Mouse (Mus musculus): ENCODE data around the gene Rin1.

Gene Rin1

GRCm38 (mm10) chr19:5040862-5041523 lies 9.3 kb upstream of the Rin1 start, which contains the start of gene Brms1:
Gene Brms1, plus strand, starts transcription at chr19:5041354.
- DNase-seq (ENCODE audit: low read depth in 2 of 2, low spot score in 2 of 2) = peak; percentile 67 to 83

- DNase-seq (ENCODE audit: low read depth in 2 of 2, low spot score in 2 of 2) = no peak
Observed at GRCm38 (mm10) chr19:5041588-5041987, 8.7 kb upstream of the Rin1 start.

DNA sequence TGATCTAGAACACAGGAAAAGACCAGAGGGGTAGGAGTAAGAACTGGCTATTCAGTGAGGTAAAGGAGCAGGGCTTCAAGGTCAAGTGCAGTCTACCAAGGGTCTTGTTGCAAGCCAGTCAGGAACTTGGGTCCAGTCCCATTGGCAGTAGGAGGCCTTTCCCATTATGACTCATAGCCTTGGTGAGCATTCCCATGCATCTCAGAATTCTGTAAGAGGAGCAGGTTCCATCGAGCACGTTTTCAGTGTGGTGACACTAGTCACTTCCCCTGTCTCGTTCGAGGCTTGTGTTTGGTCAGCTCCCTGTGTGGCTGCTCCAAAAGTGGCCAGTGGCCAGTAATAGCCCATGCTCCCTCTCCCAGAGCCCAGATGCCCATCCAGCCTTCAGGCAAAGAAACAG lies 4.8 kb upstream of the Rin1 start:
- no peak for DNase-seq (ENCODE audit: low read depth in 2 of 2, low spot score in 2 of 2)

- DNase-seq (ENCODE audit: low read depth in 2 of 2, low spot score in 2 of 2) = no peak
Observed at GRCm38 (mm10) chr19:5048138-5049056, 1.9 kb upstream of the Rin1 start.

GRCm38 (mm10) chr19:5049325-5049724 lies 956 bp upstream of the Rin1 start:
- no peak for DNase-seq (ENCODE audit: low read depth in 2 of 2, low spot score in 2 of 2)

DNA sequence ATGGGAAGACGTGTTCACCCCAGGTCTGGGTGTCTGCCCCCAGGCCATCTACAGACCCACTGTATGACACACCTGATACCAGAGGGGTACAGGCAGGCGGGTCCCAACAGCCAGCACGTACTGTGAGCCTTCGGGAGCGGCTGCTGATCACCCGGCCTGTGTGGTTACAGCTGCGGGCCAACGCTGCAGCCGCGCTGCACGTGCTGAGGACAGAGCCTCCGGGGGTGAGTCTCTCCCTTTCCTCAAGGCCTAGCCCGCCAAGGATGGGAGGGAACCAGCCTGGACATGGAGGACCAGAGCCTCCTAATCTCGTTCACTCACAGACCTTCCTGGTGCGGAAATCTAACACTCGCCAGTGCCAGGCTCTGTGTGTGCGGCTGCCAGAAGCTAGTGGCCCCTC lies 750 bp downstream of the Rin1 start:
- DNase-seq (ENCODE audit: low read depth in 2 of 2, low spot score in 2 of 2) = no peak

GRCm38 (mm10) chr19:5051515-5051914 lies 1.2 kb downstream of the Rin1 start:
- no peak for DNase-seq (ENCODE audit: low read depth in 2 of 2, low spot score in 2 of 2)

DNA sequence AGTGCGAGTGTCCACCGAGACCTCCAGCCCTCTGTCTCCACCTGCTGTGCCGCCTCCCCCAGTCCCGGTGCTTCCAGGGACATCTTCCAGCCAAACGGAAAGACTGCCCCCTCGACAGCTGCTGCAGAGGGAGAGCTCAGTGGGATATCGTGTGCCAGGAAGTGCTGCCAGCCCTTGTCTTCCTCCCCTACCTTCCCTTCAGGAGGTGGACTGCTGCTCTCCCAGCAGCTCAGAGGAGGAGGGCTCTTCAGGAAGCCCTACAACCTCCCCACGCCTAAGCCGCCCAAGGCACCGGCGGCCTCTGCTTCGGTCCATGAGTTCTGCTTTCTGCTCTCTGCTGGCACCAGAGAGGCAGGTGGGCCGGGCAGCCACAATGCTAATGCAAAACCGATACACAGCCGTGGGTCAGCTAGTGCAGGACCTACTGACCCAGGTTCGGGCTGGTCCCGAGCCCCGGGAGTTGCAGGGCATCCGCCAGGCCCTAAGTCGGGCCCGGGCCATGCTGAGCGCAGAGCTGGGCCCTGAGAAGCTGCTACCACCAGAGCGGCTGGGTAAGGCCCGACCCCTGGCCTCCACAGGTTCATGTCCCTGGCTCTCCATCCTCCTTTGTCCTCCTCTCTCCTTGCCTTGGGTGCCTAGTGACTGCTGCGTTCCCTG lies 2.0 kb downstream of the Rin1 start:
- no peak for DNase-seq (ENCODE audit: low read depth in 2 of 2, low spot score in 2 of 2)

DNA sequence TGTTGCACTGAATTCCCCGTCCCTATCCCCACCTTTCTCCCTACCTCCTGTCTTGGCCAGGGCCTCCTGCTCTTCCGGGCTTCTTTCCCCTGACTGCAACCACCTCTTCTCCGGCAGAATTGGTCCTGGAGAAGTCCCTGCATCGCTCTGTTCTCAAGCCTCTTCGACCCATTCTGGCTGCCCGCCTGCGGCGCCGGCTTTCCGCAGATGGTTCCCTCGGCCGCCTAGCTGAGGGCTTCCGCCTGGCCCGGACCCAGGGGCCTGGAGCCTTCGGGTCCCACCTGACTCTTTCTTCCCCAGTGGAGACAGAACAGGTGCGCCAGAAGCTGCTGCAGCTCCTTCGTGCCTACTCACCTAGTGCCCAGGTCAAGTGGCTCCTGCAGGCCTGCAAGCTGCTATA lies 2.6 kb downstream of the Rin1 start:
- DNase-seq (ENCODE audit: low read depth in 2 of 2, low spot score in 2 of 2) = no peak

- peak; percentile 44 to 56 for DNase-seq (ENCODE audit: low read depth in 2 of 2, low spot score in 2 of 2)
Observed at GRCm38 (mm10) chr19:5053909-5054308, 3.6 kb downstream of the Rin1 start.

- DNase-seq (ENCODE audit: low read depth in 2 of 2, low spot score in 2 of 2) = peak in 1 of 2 experiments; percentile 28
Observed at GRCm38 (mm10) chr19:5056251-5056650, 6.0 kb downstream of the Rin1 start.

DNA sequence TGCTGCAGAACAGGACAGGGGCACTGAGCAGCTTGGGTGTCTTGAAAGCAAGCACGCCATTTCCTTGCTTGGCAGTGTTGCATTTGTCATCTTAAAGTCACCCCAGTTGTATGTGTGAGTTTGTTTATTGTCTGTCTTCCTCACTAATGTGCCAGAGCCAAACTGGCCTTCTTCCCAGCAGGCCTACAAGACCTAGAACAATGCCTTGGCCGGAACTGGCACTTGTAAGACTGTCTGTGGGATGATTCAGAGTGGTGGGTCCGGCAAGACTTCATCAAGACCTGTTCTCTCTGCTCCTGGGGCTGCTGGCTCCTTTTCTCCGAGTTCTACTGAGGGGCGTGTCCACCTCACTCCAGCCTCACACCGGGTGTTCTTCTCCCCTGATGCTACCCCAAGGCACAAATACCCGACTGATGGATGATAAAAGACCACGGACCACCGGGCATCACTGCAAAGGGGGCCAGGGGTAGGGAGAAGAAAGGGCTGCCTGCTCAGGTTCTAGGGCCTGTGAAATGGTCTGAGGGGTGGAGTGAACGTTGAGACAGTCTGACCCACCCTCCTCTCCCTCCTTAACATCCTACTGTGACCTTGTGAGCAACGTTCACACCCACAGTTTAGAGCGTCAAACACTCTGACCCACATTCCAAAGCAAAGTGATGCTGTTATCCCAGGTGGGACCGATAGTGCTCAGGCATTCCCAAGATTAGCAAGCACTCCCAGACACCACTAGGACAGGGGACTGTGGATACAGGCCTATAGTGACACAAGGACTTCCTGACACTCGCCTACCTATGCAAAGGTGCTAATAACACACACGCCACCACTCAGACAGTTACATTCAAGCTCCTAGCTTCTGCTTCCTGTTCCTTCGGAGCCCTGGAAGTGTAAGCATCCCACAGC lies 7.8 kb downstream of the Rin1 start:
- no peak for DNase-seq (ENCODE audit: low read depth in 2 of 2, low spot score in 2 of 2)

GRCm38 (mm10) chr19:5058801-5059771 lies 8.8 kb downstream of the Rin1 start:
- no peak for DNase-seq (ENCODE audit: low read depth in 2 of 2, low spot score in 2 of 2)

GRCm38 (mm10) chr19:5060365-5061330 lies 10.4 kb downstream of the Rin1 start:
- DNase-seq (ENCODE audit: low read depth in 2 of 2, low spot score in 2 of 2) = no peak

- no peak for DNase-seq (ENCODE audit: low read depth in 2 of 2, low spot score in 2 of 2)
Observed at GRCm38 (mm10) chr19:5062041-5062440, 11.8 kb downstream of the Rin1 start.

DNA sequence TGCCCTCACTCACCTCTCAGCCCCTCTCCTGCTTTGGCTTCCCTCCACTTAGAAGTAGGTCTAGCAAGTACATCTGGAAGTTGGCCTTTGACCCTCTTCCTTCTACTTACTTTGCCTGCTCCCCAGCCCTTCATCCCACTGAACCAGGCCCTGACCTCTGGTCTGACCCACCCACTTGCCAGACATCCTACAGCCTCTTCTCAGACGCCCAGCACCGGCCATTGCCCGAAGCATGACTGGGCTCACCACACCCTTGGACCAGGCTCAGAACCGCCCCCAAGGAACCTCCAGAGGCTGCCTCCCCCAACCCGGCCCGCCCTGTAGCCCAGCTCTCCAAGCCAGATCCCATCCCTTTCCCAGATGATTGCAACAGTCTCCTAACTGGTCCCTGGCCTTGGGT lies 12.2 kb downstream of the Rin1 start:
- no peak for DNase-seq (ENCODE audit: low read depth in 2 of 2, low spot score in 2 of 2)

- no peak for DNase-seq (ENCODE audit: low read depth in 2 of 2, low spot score in 2 of 2)
Observed at GRCm38 (mm10) chr19:5065104-5065503, 14.8 kb downstream of the Rin1 start.

DNA sequence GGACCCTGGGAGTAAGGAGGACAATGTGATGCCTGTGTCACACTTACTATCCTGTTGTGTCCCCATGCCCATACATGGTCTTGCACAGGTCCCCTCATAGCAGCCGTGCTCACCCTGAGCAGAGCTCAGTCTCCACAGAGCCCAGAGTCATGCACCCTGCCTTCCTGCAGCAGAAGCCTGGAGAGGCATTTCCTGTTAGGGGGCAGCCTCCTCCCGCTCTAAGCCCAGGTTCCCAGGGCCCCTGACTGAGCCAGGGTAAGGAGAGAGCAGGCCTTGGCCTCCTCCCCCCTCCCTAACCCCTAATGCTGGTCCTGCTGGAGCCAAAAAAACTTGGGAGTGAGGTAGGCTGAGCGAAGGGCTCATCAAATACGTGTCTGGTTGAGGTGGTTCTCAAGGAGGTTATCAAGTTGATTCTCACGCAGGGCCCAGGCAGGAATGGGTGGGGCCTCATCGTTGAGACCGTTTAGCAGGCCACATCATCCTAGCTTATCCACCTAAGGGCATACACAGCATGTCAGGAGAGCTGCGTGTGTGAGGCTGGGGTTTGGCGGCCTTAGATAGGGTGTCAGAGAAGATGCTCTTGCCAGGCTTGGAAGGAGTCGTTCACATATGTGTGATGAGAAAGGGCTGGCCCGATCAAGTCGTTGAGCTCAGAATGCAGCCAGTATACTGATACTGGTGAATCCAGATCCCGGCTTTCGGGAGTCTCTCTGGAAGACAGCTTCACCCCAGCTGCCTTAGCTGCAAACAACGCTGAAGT lies 16.9 kb downstream of the Rin1 start:
- DNase-seq (ENCODE audit: low read depth in 2 of 2, low spot score in 2 of 2) = no peak
